Mouse (Mus musculus): ENCODE measurements around the gene Mmachc.
"Not testable (repeated sequence)": the region's sequence is repeated elsewhere in the genome, so short reads cannot be mapped to it uniquely, and the experiment has no call there.

Mmachc gene

GRCm38 (mm10) chr4:116692146-116692545 is 16.1 kb downstream of the Mmachc start:
- DNase-seq (ENCODE audit: low spot score) = no peak

GRCm38 (mm10) chr4:116689309-116689876 is 18.8 kb downstream of the Mmachc start:
- no peak for DNase-seq (ENCODE audit: low spot score)

- no peak for DNase-seq (ENCODE audit: low spot score)
These were observed 21.2 kb downstream of the Mmachc start for GRCm38 (mm10) chr4:116687041-116687440.

GRCm38 (mm10) chr4:116685402-116686061 is 22.7 kb downstream of the Mmachc start, which contains the start of gene Prdx1:
Gene Prdx1 (plus strand): TSS chr4:116685544.
- DNase-seq (ENCODE audit: low spot score) = peak; percentile 99

GRCm38 (mm10) chr4:116684665-116685064 is 23.5 kb downstream of the Mmachc start:
- no peak for DNase-seq (ENCODE audit: low spot score)

- no peak for DNase-seq (ENCODE audit: low spot score)
These were observed 24.2 kb downstream of the Mmachc start for GRCm38 (mm10) chr4:116683957-116684356.

GRCm38 (mm10) chr4:116680521-116680920 is 27.7 kb downstream of the Mmachc start:
- not testable (repeated sequence) for DNase-seq (ENCODE audit: low spot score)

- DNase-seq (ENCODE audit: low spot score) = no peak
These were observed 29.1 kb downstream of the Mmachc start for GRCm38 (mm10) chr4:116679141-116679540.

- DNase-seq (ENCODE audit: low spot score) = no peak
These were observed 30.4 kb downstream of the Mmachc start for GRCm38 (mm10) chr4:116677808-116678207.

GRCm38 (mm10) chr4:116676027-116676426 is 32.2 kb downstream of the Mmachc start:
- no peak for DNase-seq (ENCODE audit: low spot score)

- not testable (repeated sequence) for DNase-seq (ENCODE audit: low spot score)
These were observed 33.4 kb downstream of the Mmachc start for GRCm38 (mm10) chr4:116674761-116675160.

GRCm38 (mm10) chr4:116672785-116673184 is 35.4 kb downstream of the Mmachc start:
- DNase-seq (ENCODE audit: low spot score) = peak; percentile 28

- no peak for DNase-seq (ENCODE audit: low spot score)
These were observed 38.9 kb downstream of the Mmachc start for GRCm38 (mm10) chr4:116669291-116669690.

- DNase-seq (ENCODE audit: low spot score) = no peak
These were observed 40.1 kb downstream of the Mmachc start for GRCm38 (mm10) chr4:116668145-116668544.

GRCm38 (mm10) chr4:116666625-116667024 is 41.6 kb downstream of the Mmachc start:
- no peak for DNase-seq (ENCODE audit: low spot score)

GRCm38 (mm10) chr4:116661998-116662397 is 46.2 kb downstream of the Mmachc start:
- DNase-seq (ENCODE audit: low spot score) = no peak

GRCm38 (mm10) chr4:116660829-116661228 is 47.4 kb downstream of the Mmachc start:
- DNase-seq (ENCODE audit: low spot score) = no peak

- DNase-seq (ENCODE audit: low spot score) = not testable (repeated sequence)
These were observed 48.3 kb downstream of the Mmachc start for GRCm38 (mm10) chr4:116659916-116660315.

GRCm38 (mm10) chr4:116659474-116659873 is 48.7 kb downstream of the Mmachc start:
- no peak for DNase-seq (ENCODE audit: low spot score)

GRCm38 (mm10) chr4:116657971-116658370 is 50.2 kb downstream of the Mmachc start:
- no peak for DNase-seq (ENCODE audit: low spot score)

- no peak for DNase-seq (ENCODE audit: low spot score)
These were observed 52.5 kb downstream of the Mmachc start for GRCm38 (mm10) chr4:116655658-116656057.

- DNase-seq (ENCODE audit: low spot score) = no peak
These were observed 53.1 kb downstream of the Mmachc start for GRCm38 (mm10) chr4:116655100-116655499.

- DNase-seq (ENCODE audit: low spot score) = no peak
These were observed 55.0 kb downstream of the Mmachc start for GRCm38 (mm10) chr4:116653228-116653627.
